Mouse (Mus musculus) myocyte (in vitro differentiated cells): ENCODE measurements around the gene Pdlim5.

Source experiments
- CEBPB ChIP-seq: IDR thresholded peaks from 2 replicates; pipeline ENCODE4 v1.6.1; 2011; ENCODE audit warnings: mild to moderate bottlenecking, moderate library complexity; ENCODE audit not compliant: poor library complexity, insufficient read depth, severe bottlenecking
- MYOD1 ChIP-seq, 3 experiments: IDR thresholded peaks; one replicate each; pipeline ENCODE4 v1.6.1; 2011; ENCODE audit warnings: control low read depth in 2 of 3, low read depth in 2 of 3, mild to moderate bottlenecking in 2 of 3, moderate library complexity in 1 of 3; ENCODE audit not compliant: insufficient read length in 2 of 3, control insufficient read depth in 1 of 3
- POLR2A ChIP-seq: IDR thresholded peaks from one replicate; pipeline ENCODE4 v1.6.1; 2011; ENCODE audit warnings: low read depth, mild to moderate bottlenecking, control low read depth, moderate library complexity; ENCODE audit not compliant: insufficient read length
- POLR2AphosphoS2 ChIP-seq: IDR thresholded peaks from one replicate; pipeline ENCODE4 v1.6.1; 2011; ENCODE audit warnings: low read depth, control low read depth; ENCODE audit not compliant: insufficient read length
- REST ChIP-seq: IDR thresholded peaks from one replicate; pipeline ENCODE4 v1.6.1; 2011; ENCODE audit warnings: mild to moderate bottlenecking, control low read depth, moderate library complexity; ENCODE audit not compliant: insufficient read depth, insufficient read length
- TCF12 ChIP-seq: IDR thresholded peaks from one replicate; pipeline ENCODE4 v1.6.1; 2011; ENCODE audit warnings: mild to moderate bottlenecking, control low read depth; ENCODE audit not compliant: poor library complexity, insufficient read depth, severe bottlenecking
- TCF3 ChIP-seq: IDR thresholded peaks from one replicate; pipeline ENCODE4 v1.6.1; 2011; ENCODE audit warnings: low read depth, control low read depth; ENCODE audit not compliant: insufficient read length
- USF1 ChIP-seq: IDR thresholded peaks from one replicate; pipeline ENCODE4 v1.6.1; 2011; ENCODE audit warnings: low read depth, mild to moderate bottlenecking, control low read depth, moderate library complexity

DNA sequence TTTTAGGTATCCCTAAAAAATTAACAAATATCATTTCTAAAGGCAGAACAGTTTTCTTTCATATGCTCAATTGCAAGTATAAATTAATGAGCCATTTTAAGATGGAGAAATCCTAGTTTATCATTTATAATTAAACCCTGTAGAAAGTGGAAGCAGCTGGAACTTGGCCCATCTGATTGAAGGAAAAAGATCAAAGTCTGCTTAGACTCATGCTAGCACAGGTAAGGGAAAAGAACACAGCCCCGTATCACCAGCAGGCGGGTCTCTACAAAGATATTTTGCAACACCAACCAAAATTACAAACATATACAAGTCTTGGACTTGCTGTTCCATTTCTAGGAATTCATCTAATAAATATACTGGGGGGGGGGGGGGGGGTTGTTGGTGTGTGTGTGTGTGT, 9.8 kb downstream of the Pdlim5 start:
- TF ChIP-seq POLR2A, result no peak
- no peak for TF ChIP-seq CEBPB
- no peak for TF ChIP-seq REST
- no peak for TF ChIP-seq TCF12
- TF ChIP-seq MYOD1 (IDR thresholded peaks at IDR 0.05; ENCODE audit: control insufficient read depth in 1 of 3, insufficient read length in 2 of 3, low read depth in 2 of 3), result no peak
- TF ChIP-seq POLR2AphosphoS2, result no peak
- no peak for TF ChIP-seq TCF3
- TF ChIP-seq USF1, result no peak
